Mouse (Mus musculus) liver, postnatal 0 days (tissue): ENCODE results near the gene Thrap3. TPM values are rescaled to one million over a fixed set of nuclear protein-coding genes. Genes with fewer than 3 reads are reported as not detected.
A peak's percentile ranks its signal among the peaks of the same experiment; 100 is the strongest.

Experiments used
- ATAC-seq: fragments of 200-750 bp; cut with Nextera tagmentation; 2 replicates; pipeline ENCODE4 v1.8.0; 2017; ENCODE audit warnings: mild to moderate bottlenecking, moderate library complexity
- DNase-seq: peaks from one replicate; pipeline ENCODE4 v3.0.0-alpha.2; 2016
- H3K27ac ChIP-seq: fragments of 300-500 bp; sonication (generic); 2 replicates; pipeline ENCODE4 v1.5.1; 2014; ENCODE audit warnings: antibody characterized with exemption, moderate library complexity, mild to moderate bottlenecking, low read depth
- H3K27me3 ChIP-seq: fragments of 300-500 bp; sonication (generic); 2 replicates; pipeline ENCODE4 v1.6.1; 2014; ENCODE audit warnings: low read length, control low read depth, mixed read lengths; ENCODE audit not compliant: insufficient read depth
- H3K36me3 ChIP-seq: fragments of 300-500 bp; sonication (generic); replicated peaks from 2 replicates; pipeline ENCODE4 v1.6.1; 2014; ENCODE audit warnings: mild to moderate bottlenecking, control low read depth, low read length, moderate library complexity, mixed read lengths; ENCODE audit not compliant: insufficient read depth
- H3K4me1 ChIP-seq: fragments of 300-500 bp; sonication (generic); 2 replicates; pipeline ENCODE4 v1.6.1; 2014; ENCODE audit warnings: antibody characterized with exemption, mild to moderate bottlenecking, control low read depth; ENCODE audit not compliant: insufficient read depth
- H3K4me2 ChIP-seq: fragments of 300-500 bp; sonication (generic); 2 replicates; pipeline ENCODE4 v1.6.1; 2014; ENCODE audit warnings: low read depth, mild to moderate bottlenecking, low read length, moderate library complexity, mixed read lengths
- H3K4me3 ChIP-seq: fragments of 300-500 bp; sonication (generic); 2 replicates; pipeline ENCODE4 v1.5.1; 2014; ENCODE audit warnings: low read depth, low read length
- H3K9ac ChIP-seq: fragments of 300-500 bp; sonication (generic); replicated peaks from 2 replicates; pipeline ENCODE4 v1.6.1; 2014; ENCODE audit warnings: mild to moderate bottlenecking, moderate library complexity
- H3K9me3 ChIP-seq: fragments of 300-500 bp; sonication (generic); 2 replicates; pipeline ENCODE4 v1.6.1; 2016; ENCODE audit warnings: mild to moderate bottlenecking, control low read depth, low read length, mixed read lengths
- CTCF ChIP-seq: sonication (generic); IDR thresholded peaks from 2 replicates; pipeline ENCODE4 v1.5.1; 2016; ENCODE audit warnings: antibody characterized with exemption, low read depth
- EP300 ChIP-seq: IDR thresholded peaks from 2 replicates; pipeline ENCODE4 v1.6.1; 2016; ENCODE audit warnings: antibody characterized with exemption, low read depth, mild to moderate bottlenecking
- WGBS: fragments of 180-500 bp; shearing (Covaris S2); extraction: QIAGEN DNeasy Blood & Tissue Kit; methylation state at CpG from one replicate; pipeline ENCODE4 v1.1.7; 2014; ENCODE audit not compliant: insufficient replicate concordance; 5-methylcytosine and 5-hydroxymethylcytosine counted together
- polyA plus RNA-seq: library from polyadenylated mRNA; unstranded; fragments of >200 nt; fragmentation: Nextera tagmentation; extraction: Ambion mirVana; gene quantifications from 2 replicates; pipeline ENCODE4 v1.2.1, GENCODE M21; 2015

The Thrap3 gene
- polyA plus RNA-seq, 1 experiment from 2014 or later: 62.4 TPM

GRCm38 (mm10) chr4:126148161-126148961 is 54.2 kb downstream of the Thrap3 start:
- Histone ChIP-seq H3K4me2 (peak overlapping the region; percentile 84), H3K36me3 (0 out of 2 replicates have a peak, but pooled peaks cover 3% of the 10 kb centered on the region), H3K4me3 (peak overlapping the region; percentile 56), H3K4me1 (peaks cover 9% of the 10 kb centered on the region; the same call in 1 of the 2 replicates), H3K9ac (peak overlapping the region; percentile 61), H3K27ac (peak overlapping the region; percentile 77), H3K27me3 (peaks cover 12% of the 10 kb centered on the region), H3K9me3 (no peaks in the 10 kb centered on the region)
- DNase-seq (peak; percentile 65), ATAC-seq (peak; percentile 60)
- TF ChIP-seq CTCF: peak; percentile 8; the same call in 1 of the 2 replicates
- TF ChIP-seq EP300: no peak
- WGBS: 3% methylated on average over 55 of the region's 67 CpGs

DNA sequence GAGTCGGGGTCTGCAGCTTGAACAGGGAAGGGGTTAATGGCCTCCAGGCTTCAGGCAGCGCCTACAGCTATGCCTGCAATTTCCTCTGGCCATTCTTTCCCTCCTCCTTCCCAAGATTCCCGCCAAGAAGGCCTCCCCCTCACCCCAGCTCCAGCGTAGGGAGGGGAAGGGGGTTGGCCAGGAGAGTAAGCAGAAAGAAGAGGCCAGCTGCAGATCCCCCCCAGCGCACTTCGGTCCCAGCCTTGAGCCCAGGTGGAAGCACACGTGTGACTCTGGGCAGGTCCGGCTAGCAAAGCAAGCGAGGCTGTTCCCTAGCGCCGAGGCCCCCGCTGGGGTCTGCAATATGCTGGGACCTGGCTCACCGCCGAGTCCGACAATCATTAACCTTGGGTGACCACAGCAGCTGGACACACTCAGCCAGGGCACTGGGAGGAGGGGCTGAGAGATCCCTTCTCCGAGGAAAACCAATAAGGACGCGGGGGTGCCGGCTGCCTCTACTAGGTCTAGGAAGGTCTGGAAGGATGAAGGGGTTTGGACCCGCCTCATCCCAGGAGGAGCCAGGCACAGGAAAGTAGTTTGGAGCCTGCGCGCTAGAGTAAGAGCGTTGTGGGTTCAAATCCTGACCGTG is 54.9 kb downstream of the Thrap3 start, which contains the start of gene Eva1b:
Gene Eva1b (plus strand): TSS at position 212 of the 628 bp plus-strand sequence.
- Histone ChIP-seq H3K9me3 (no peaks in the 10 kb centered on the region), H3K4me1 (peaks cover 9% of the 10 kb centered on the region; the same call in 1 of the 2 replicates), H3K36me3 (0 out of 2 replicates have a peak, but pooled peaks cover 3% of the 10 kb centered on the region), H3K4me2 (peak within 1 kb of the TSS; percentile 84), H3K27me3 (peaks cover 12% of the 10 kb centered on the region), H3K4me3 (peak within 1 kb of the TSS; percentile 56), H3K9ac (peak within 1 kb of the TSS; percentile 61), H3K27ac (peak within 1 kb of the TSS; percentile 77)
- no peak for TF ChIP-seq EP300
- TF ChIP-seq CTCF: no peak
- ATAC-seq (peak; percentile 63), DNase-seq (peak; percentile 71)
- WGBS: 23% methylated on average over 23 of the region's 24 CpGs

- 58% methylated on average over 9 of the region's 9 CpGs for WGBS
- Histone ChIP-seq H3K9ac (no peak overlapping the region), H3K36me3 (0 out of 2 replicates have a peak, but pooled peaks cover 3% of the 10 kb centered on the region), H3K4me2 (peak overlapping the region; percentile 84; the same call in 1 of the 2 replicates), H3K4me1 (peaks cover 9% of the 10 kb centered on the region; the same call in 1 of the 2 replicates), H3K9me3 (no peaks in the 10 kb centered on the region), H3K27ac (0 out of 2 replicates have a peak overlapping the region, but pooled peaks have one; percentile 7), H3K4me3 (no peak overlapping the region), H3K27me3 (peaks cover 12% of the 10 kb centered on the region)
- no peak for ATAC-seq
- no peak for TF ChIP-seq EP300
- TF ChIP-seq CTCF: no peak
- no peak for DNase-seq
Observed at GRCm38 (mm10) chr4:126146974-126147532, 55.5 kb downstream of the Thrap3 start.

DNA sequence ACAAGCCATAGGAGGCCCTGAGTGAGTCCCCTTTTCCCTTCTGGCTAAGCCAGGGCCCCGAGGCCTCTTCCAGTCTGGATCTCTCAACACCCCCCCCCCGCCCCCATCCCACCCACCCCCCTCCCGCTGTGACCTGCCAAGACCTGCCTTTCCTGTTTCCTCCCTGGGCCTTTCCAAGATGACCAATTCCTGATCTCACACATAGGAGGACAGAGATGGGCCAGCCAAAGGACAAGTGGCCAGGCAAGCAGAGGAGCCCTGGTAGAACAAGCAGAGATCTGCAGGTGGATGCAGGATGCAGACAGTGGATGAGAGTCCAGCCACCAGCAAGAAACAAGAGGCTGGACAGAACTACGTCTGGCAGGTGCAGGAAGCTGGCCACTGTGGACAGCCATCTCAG is 57.2 kb downstream of the Thrap3 start:
- ATAC-seq: no peak

GRCm38 (mm10) chr4:126141021-126141420 is 61.5 kb downstream of the Thrap3 start:
- no peaks in the 10 kb centered on the region for H3K9me3 ChIP-seq
- H3K9ac ChIP-seq: no peak overlapping the region
- H3K4me2 ChIP-seq: no peak overlapping the region
- peaks cover 30% of the 10 kb centered on the region for H3K36me3 ChIP-seq
- no peak for TF ChIP-seq CTCF
- no peak; the same call in 1 of the 2 replicates for TF ChIP-seq EP300
- H3K27me3 ChIP-seq: no peaks in the 10 kb centered on the region
- H3K27ac ChIP-seq: 0 out of 2 replicates have a peak overlapping the region, but pooled peaks have one; percentile 7
- DNase-seq (no peak), ATAC-seq (peak; percentile 18)
- no peaks in the 10 kb centered on the region; the same call in 1 of the 2 replicates for H3K4me1 ChIP-seq
- H3K4me3 ChIP-seq: no peak overlapping the region
- 71% methylated on average over 5 of the region's 5 CpGs for WGBS

More for the DNA sequence above, 57.2 kb downstream of the Thrap3 start:
- H3K27me3 ChIP-seq: peaks cover 12% of the 10 kb centered on the region
- no peak overlapping the region for H3K4me3 ChIP-seq
- H3K9ac ChIP-seq: no peak overlapping the region
- no peaks in the 10 kb centered on the region for H3K36me3 ChIP-seq
- no peak overlapping the region for H3K4me2 ChIP-seq
- peaks cover 7% of the 10 kb centered on the region; the same call in 1 of the 2 replicates for H3K4me1 ChIP-seq
- no peak for DNase-seq
- H3K27ac ChIP-seq: no peak overlapping the region
- H3K9me3 ChIP-seq: no peaks in the 10 kb centered on the region
- WGBS: 49% methylated on average over 4 of the region's 4 CpGs
- TF ChIP-seq CTCF (no peak), EP300 (no peak)

- H3K36me3 ChIP-seq: peaks cover 39% of the 10 kb centered on the region
- H3K4me1 ChIP-seq: no peaks in the 10 kb centered on the region; the same call in 1 of the 2 replicates
- TF ChIP-seq EP300 (no peak), CTCF (no peak)
- WGBS: 73% methylated on average over 4 of the region's 4 CpGs
- H3K4me3 ChIP-seq: no peak overlapping the region
- no peak overlapping the region for H3K4me2 ChIP-seq
- ATAC-seq: no peak
- no peaks in the 10 kb centered on the region for H3K9me3 ChIP-seq
- no peak overlapping the region for H3K9ac ChIP-seq
- no peaks in the 10 kb centered on the region for H3K27me3 ChIP-seq
- no peak for DNase-seq
- H3K27ac ChIP-seq: no peak overlapping the region
Observed at GRCm38 (mm10) chr4:126137773-126138172, 64.8 kb downstream of the Thrap3 start.
